Mouse (Mus musculus): Measurements from ENCODE around the gene Zfp512b. TPM values are rescaled to one million over a fixed set of nuclear protein-coding genes. Genes with fewer than 3 reads are reported as not detected.

Zfp512b gene
- total and polyA plus RNA-seq, 2 experiments = 9.5 to 28.0 TPM

GRCm38 (mm10) chr2:181537444-181538047 lies 55.1 kb downstream of the Zfp512b start:
- no peaks in the 10 kb centered on the region for H3K27me3 ChIP-seq (ENCODE audit: control insufficient read depth, insufficient read depth, low read length)
- no peak for DNase-seq (ENCODE audit: extremely low read depth, low read depth, low spot score)
- 81% methylated on average over 2 of the region's 2 CpGs for WGBS
- peaks cover 34% of the 10 kb centered on the region; the same call in 1 of the 2 replicates for H3K79me2 ChIP-seq (ENCODE audit: control insufficient read depth, insufficient read depth, low read length)
- H3K36me3 ChIP-seq (ENCODE audit: control insufficient read depth, insufficient read depth, low read length) = peaks cover 3% of the 10 kb centered on the region
- TF ChIP-seq CTCF (IDR thresholded peaks at IDR 0.05; ENCODE audit: low read depth, low read length) (no peak), POLR2A (IDR thresholded peaks at IDR 0.05; ENCODE audit: extremely low read depth, insufficient read depth, low read length) (no peak)
- 0 out of 2 replicates have a peak overlapping the region, but pooled peaks have one; percentile 48 for H3K27ac ChIP-seq (replicated peaks; ENCODE audit: insufficient read depth, low read depth, low read length)
- peaks cover 5% of the 10 kb centered on the region; the same call in 1 of the 2 replicates for H3K4me1 ChIP-seq (ENCODE audit: control insufficient read depth, insufficient read depth, low read length)
- H3K4me3 ChIP-seq (ENCODE audit: insufficient read depth, low read depth, low read length) = no peak overlapping the region
- no peak overlapping the region for H3K9ac ChIP-seq (ENCODE audit: low read depth, low read length)

GRCm38 (mm10) chr2:181536410-181536809 lies 56.2 kb downstream of the Zfp512b start:
- 73% methylated on average over 2 of the region's 2 CpGs for WGBS
- Histone ChIP-seq H3K79me2 (ENCODE audit: control insufficient read depth, insufficient read depth, low read length) (peaks cover 42% of the 10 kb centered on the region), H3K27ac (replicated peaks; ENCODE audit: insufficient read depth, low read depth, low read length) (no peak overlapping the region), H3K4me1 (ENCODE audit: control insufficient read depth, insufficient read depth, low read length) (peaks cover 5% of the 10 kb centered on the region; the same call in 1 of the 2 replicates), H3K9ac (ENCODE audit: low read depth, low read length) (no peak overlapping the region), H3K27me3 (ENCODE audit: control insufficient read depth, insufficient read depth, low read length) (no peaks in the 10 kb centered on the region), H3K36me3 (ENCODE audit: control insufficient read depth, insufficient read depth, low read length) (peaks cover 5% of the 10 kb centered on the region), H3K4me3 (ENCODE audit: insufficient read depth, low read depth, low read length) (no peak overlapping the region)
- DNase-seq (ENCODE audit: extremely low read depth, low read depth, low spot score) = peak; percentile 52
- TF ChIP-seq CTCF (IDR thresholded peaks at IDR 0.05; ENCODE audit: low read depth, low read length) (no peak), POLR2A (IDR thresholded peaks at IDR 0.05; ENCODE audit: extremely low read depth, insufficient read depth, low read length) (no peak)

- no peaks in the 10 kb centered on the region for H3K27me3 ChIP-seq (ENCODE audit: control insufficient read depth, insufficient read depth, low read length)
- peaks cover 6% of the 10 kb centered on the region for H3K36me3 ChIP-seq (ENCODE audit: control insufficient read depth, insufficient read depth, low read length)
- H3K4me1 ChIP-seq (ENCODE audit: control insufficient read depth, insufficient read depth, low read length) = peaks cover 7% of the 10 kb centered on the region; the same call in 1 of the 2 replicates
- H3K79me2 ChIP-seq (ENCODE audit: control insufficient read depth, insufficient read depth, low read length) = peaks cover 45% of the 10 kb centered on the region
- no peak for DNase-seq (ENCODE audit: extremely low read depth, low read depth, low spot score)
- H3K27ac ChIP-seq (replicated peaks; ENCODE audit: insufficient read depth, low read depth, low read length) = no peak overlapping the region
- TF ChIP-seq CTCF (IDR thresholded peaks at IDR 0.05; ENCODE audit: low read depth, low read length) = no peak
- TF ChIP-seq POLR2A (IDR thresholded peaks at IDR 0.05; ENCODE audit: extremely low read depth, insufficient read depth, low read length) = no peak
- WGBS = 98% methylated on average over 3 of the region's 3 CpGs
- no peak overlapping the region for H3K9ac ChIP-seq (ENCODE audit: low read depth, low read length)
- no peak overlapping the region for H3K4me3 ChIP-seq (ENCODE audit: insufficient read depth, low read depth, low read length)
Observed at GRCm38 (mm10) chr2:181532589-181532988, 60.0 kb downstream of the Zfp512b start.

Other genes starting within 250 kb of the Zfp512b start
- gene Zgpat, start 227.9 kb downstream of the Zfp512b start, total RNA-seq (2014; rRNA removed) = 17.9 and 18.9 TPM in 2 replicates
- gene Zgpat, start 227.9 kb downstream of the Zfp512b start, polyA plus RNA-seq (2012; rRNA removed) = 18.2 and 22.5 TPM in 2 replicates
- 10.1 and 14.2 TPM in 2 replicates for gene Arfrp1, start 227.4 kb downstream of the Zfp512b start, total RNA-seq (2014; rRNA removed)
- gene Arfrp1, start 227.4 kb downstream of the Zfp512b start, polyA plus RNA-seq (2012; rRNA removed) = 11.9 and 15.0 TPM in 2 replicates
- gene Lime1, start 212.7 kb downstream of the Zfp512b start, total RNA-seq (2014; rRNA removed) = 9.7 and 11.3 TPM in 2 replicates
- gene Lime1, start 212.7 kb downstream of the Zfp512b start, polyA plus RNA-seq (2012; rRNA removed) = 22.2 and 36.9 TPM in 2 replicates
- 5.2 and 5.3 TPM in 2 replicates for gene Zbtb46, start 133.4 kb downstream of the Zfp512b start, total RNA-seq (2014; rRNA removed)
- 2.4 and 2.8 TPM in 2 replicates for gene Zbtb46, start 133.4 kb downstream of the Zfp512b start, polyA plus RNA-seq (2012; rRNA removed)
- gene Abhd16b, start 99.6 kb downstream of the Zfp512b start, total RNA-seq (2014; rRNA removed) = not detected in 2 replicates
- not detected in 2 replicates for gene Abhd16b, start 99.6 kb downstream of the Zfp512b start, polyA plus RNA-seq (2012; rRNA removed)
- gene Tpd52l2, start 95.7 kb downstream of the Zfp512b start, total RNA-seq (2014; rRNA removed) = 26.2 and 27.1 TPM in 2 replicates
- gene Tpd52l2, start 95.7 kb downstream of the Zfp512b start, polyA plus RNA-seq (2012; rRNA removed) = 18.8 and 23.0 TPM in 2 replicates
- 20.2 and 23.8 TPM in 2 replicates for gene Dnajc5, start 72.3 kb downstream of the Zfp512b start, total RNA-seq (2014; rRNA removed)
- gene Dnajc5, start 72.3 kb downstream of the Zfp512b start, polyA plus RNA-seq (2012; rRNA removed) = 28.6 and 30.7 TPM in 2 replicates
- 28.1 and 30.9 TPM in 2 replicates for gene Uckl1, start 7.9 kb downstream of the Zfp512b start, total RNA-seq (2014; rRNA removed)
- gene Uckl1, start 7.9 kb downstream of the Zfp512b start, polyA plus RNA-seq (2012; rRNA removed) = 49.1 and 90.1 TPM in 2 replicates
- 24.3 and 27.3 TPM in 2 replicates for gene Prpf6, start 935 bp downstream of the Zfp512b start, total RNA-seq (2014; rRNA removed)
- 11.1 and 13.4 TPM in 2 replicates for gene Prpf6, start 935 bp downstream of the Zfp512b start, polyA plus RNA-seq (2012; rRNA removed)
- gene Samd10, start 6.4 kb upstream of the Zfp512b start, total RNA-seq (2014; rRNA removed) = 0.54 and 0.55 TPM in 2 replicates
- 2.2 and 4.6 TPM in 2 replicates for gene Samd10, start 6.4 kb upstream of the Zfp512b start, polyA plus RNA-seq (2012; rRNA removed)
- gene Gm29797, start 64.2 kb upstream of the Zfp512b start, total RNA-seq (2014; rRNA removed) = not detected in 2 replicates
- not detected in 2 replicates for gene Gm29797, start 64.2 kb upstream of the Zfp512b start, polyA plus RNA-seq (2012; rRNA removed)
- 1.4 and 2.9 TPM in 2 replicates for gene Sox18, start 78.8 kb upstream of the Zfp512b start, total RNA-seq (2014; rRNA removed)
- 8.0 and 9.8 TPM in 2 replicates for gene Sox18, start 78.8 kb upstream of the Zfp512b start, polyA plus RNA-seq (2012; rRNA removed)
- gene Tcea2, start 87.5 kb upstream of the Zfp512b start, total RNA-seq (2014; rRNA removed) = 1.1 and 1.4 TPM in 2 replicates
- 1.8 and 2.8 TPM in 2 replicates for gene Tcea2, start 87.5 kb upstream of the Zfp512b start, polyA plus RNA-seq (2012; rRNA removed)
- gene Rgs19, start 101.2 kb upstream of the Zfp512b start, total RNA-seq (2014; rRNA removed) = 1.5 and 3.2 TPM in 2 replicates
- gene Rgs19, start 101.2 kb upstream of the Zfp512b start, polyA plus RNA-seq (2012; rRNA removed) = 4.5 and 7.8 TPM in 2 replicates
- not detected in 2 replicates for gene Lkaaear1, start 105.6 kb upstream of the Zfp512b start, total RNA-seq (2014; rRNA removed)
- gene Lkaaear1, start 105.6 kb upstream of the Zfp512b start, polyA plus RNA-seq (2012; rRNA removed) = not detected in 2 replicates
- 0.13 TPM in 1 of 2 replicates, not detected in the other for gene Oprl1, start 122.2 kb upstream of the Zfp512b start, total RNA-seq (2014; rRNA removed)
- 0.06 TPM in 1 of 2 replicates, not detected in the other for gene Oprl1, start 122.2 kb upstream of the Zfp512b start, polyA plus RNA-seq (2012; rRNA removed)
- gene Myt1, start 170.5 kb upstream of the Zfp512b start, total RNA-seq (2014; rRNA removed) = not detected in 2 replicates
- not detected in 2 replicates for gene Myt1, start 170.5 kb upstream of the Zfp512b start, polyA plus RNA-seq (2012; rRNA removed)
- 39.2 and 39.5 TPM in 2 replicates for gene Pcmtd2, start 245.1 kb upstream of the Zfp512b start, total RNA-seq (2014; rRNA removed)
- 17.1 and 19.4 TPM in 2 replicates for gene Pcmtd2, start 245.1 kb upstream of the Zfp512b start, polyA plus RNA-seq (2012; rRNA removed)